Mouse (Mus musculus) kidney, postnatal 0 days (tissue): ENCODE measurements around the gene Prlr. TPM values are rescaled to one million over a fixed set of nuclear protein-coding genes. Genes with fewer than 3 reads are reported as not detected.

Experiments used
- ATAC-seq: fragments of 200-750 bp; cut with Nextera tagmentation; replicated peaks from 2 replicates; pipeline ENCODE4 v1.8.0; 2017; ENCODE audit warnings: low read depth, moderate number of reproducible peaks, moderate TSS enrichment, moderate library complexity; ENCODE audit not compliant: low FRiP score
- DNase-seq: peaks from one replicate; pipeline ENCODE4 v3.0.0-alpha.2; 2016; ENCODE audit warnings: low spot score
- H3K27ac ChIP-seq: fragments of 300-500 bp; sonication (generic); 2 replicates; pipeline ENCODE4 v1.5.1; 2014; ENCODE audit warnings: mild to moderate bottlenecking
- H3K27me3 ChIP-seq: fragments of 300-500 bp; sonication (generic); 2 replicates; pipeline ENCODE4 v1.6.1; 2014; ENCODE audit warnings: low read length, mixed read lengths; ENCODE audit not compliant: insufficient read depth
- H3K36me3 ChIP-seq: fragments of 300-500 bp; sonication (generic); 2 replicates; pipeline ENCODE4 v1.6.1; 2014; ENCODE audit warnings: low read length, mixed read lengths; ENCODE audit not compliant: insufficient read depth
- H3K4me1 ChIP-seq: fragments of 300-500 bp; sonication (generic); replicated peaks from 2 replicates; pipeline ENCODE4 v1.6.1; 2014; ENCODE audit warnings: antibody characterized with exemption, low read length, mixed read lengths; ENCODE audit not compliant: insufficient read depth
- H3K4me2 ChIP-seq: fragments of 300-500 bp; sonication (generic); 2 replicates; pipeline ENCODE4 v1.6.1; 2014; ENCODE audit warnings: mild to moderate bottlenecking, low read length, moderate library complexity, mixed read lengths
- H3K4me3 ChIP-seq: fragments of 300-500 bp; sonication (generic); replicated peaks from 2 replicates; pipeline ENCODE4 v1.5.1; 2014; ENCODE audit warnings: low read depth, low read length
- H3K9ac ChIP-seq: fragments of 300-500 bp; sonication (generic); 2 replicates; pipeline ENCODE4 v1.6.1; 2014; ENCODE audit warnings: low read depth, low read length
- H3K9me3 ChIP-seq: fragments of 300-500 bp; sonication (generic); replicated peaks from 2 replicates; pipeline ENCODE4 v1.6.1; 2016; ENCODE audit warnings: low read length, inconsistent platforms, mixed read lengths
- CTCF ChIP-seq: IDR thresholded peaks from 2 replicates; pipeline ENCODE4 v1.5.1; 2016; ENCODE audit warnings: antibody characterized with exemption, low read depth, mild to moderate bottlenecking, moderate library complexity
- WGBS: fragments of 180-500 bp; shearing (Covaris S2); extraction: QIAGEN DNeasy Blood & Tissue Kit; methylation state at CpG from one replicate; pipeline ENCODE4 v1.1.7; 2014; 5-methylcytosine and 5-hydroxymethylcytosine counted together
- polyA plus RNA-seq: library from polyadenylated mRNA; unstranded; fragments of >200 nt; fragmentation: Nextera tagmentation; extraction: Ambion mirVana; gene quantifications from 2 replicates; pipeline ENCODE4 v1.2.1, GENCODE M21; 2015

The Prlr gene
- polyA plus RNA-seq, 1 experiment from 2014 or later = 6.9 TPM

DNA sequence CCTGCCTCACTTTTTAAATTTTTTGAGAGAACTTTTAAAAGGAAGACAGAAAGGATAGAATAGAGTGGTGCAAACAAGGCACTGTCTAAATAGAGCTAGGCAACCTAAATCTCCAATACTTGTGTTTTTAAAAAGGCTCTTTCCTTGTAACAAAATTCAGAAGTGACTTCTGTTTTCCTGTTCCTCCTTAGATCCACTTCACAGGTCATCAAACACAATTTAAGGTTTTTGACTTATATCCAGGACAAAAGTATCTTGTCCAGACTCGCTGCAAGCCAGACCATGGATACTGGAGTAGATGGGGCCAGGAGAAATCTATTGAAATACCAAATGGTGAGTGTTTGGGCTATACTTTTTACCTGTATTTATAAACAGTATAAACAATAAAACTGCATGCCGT lies 148.0 kb downstream of the Prlr start, which contains the start of gene Gm21973:
Gene Gm21973, plus strand, starts transcription at position 301 of the 400 bp plus-strand sequence.
- no peak within 1 kb of the TSS for H3K4me2 ChIP-seq
- TF ChIP-seq CTCF = no peak
- H3K36me3 ChIP-seq = 0 out of 2 replicates have a peak, but pooled peaks cover 3% of the 10 kb centered on the region
- no peak within 1 kb of the TSS for H3K4me3 ChIP-seq
- 88% methylated on average over 2 of the region's 2 CpGs for WGBS
- no peak within 1 kb of the TSS for H3K27ac ChIP-seq
- no peaks in the 10 kb centered on the region for H3K4me1 ChIP-seq
- H3K27me3 ChIP-seq = no peaks in the 10 kb centered on the region
- H3K9ac ChIP-seq = no peak within 1 kb of the TSS
- no peaks in the 10 kb centered on the region for H3K9me3 ChIP-seq
- no peak for DNase-seq
- no peak for ATAC-seq

GRCm38 (mm10) chr15:10330626-10331025 lies 153.6 kb downstream of the Prlr start:
- WGBS = 74% methylated on average over 3 of the region's 3 CpGs
- H3K4me2 ChIP-seq = no peak overlapping the region
- DNase-seq (no peak), ATAC-seq (no peak)
- TF ChIP-seq CTCF = no peak
- H3K36me3 ChIP-seq = no peaks in the 10 kb centered on the region
- H3K4me1 ChIP-seq = no peaks in the 10 kb centered on the region
- no peak overlapping the region for H3K27ac ChIP-seq
- no peaks in the 10 kb centered on the region for H3K27me3 ChIP-seq
- H3K9ac ChIP-seq = no peak overlapping the region
- H3K4me3 ChIP-seq = no peak overlapping the region
- H3K9me3 ChIP-seq = no peaks in the 10 kb centered on the region

- Histone ChIP-seq H3K27ac (0 out of 2 replicates have a peak overlapping the region, but pooled peaks have one; percentile 28), H3K9ac (no peak overlapping the region), H3K9me3 (no peaks in the 10 kb centered on the region), H3K4me2 (no peak overlapping the region), H3K4me1 (no peaks in the 10 kb centered on the region), H3K27me3 (no peaks in the 10 kb centered on the region), H3K4me3 (no peak overlapping the region), H3K36me3 (no peaks in the 10 kb centered on the region)
- ATAC-seq (peak; percentile 90), DNase-seq (peak; percentile 19)
- no peak for TF ChIP-seq CTCF
- WGBS = 77% methylated on average over 1 of the region's 1 CpGs
Measured at GRCm38 (mm10) chr15:10332566-10332965, 155.5 kb downstream of the Prlr start.

- 75% methylated on average over 3 of the region's 3 CpGs for WGBS
- no peak for TF ChIP-seq CTCF
- DNase-seq = no peak
- no peaks in the 10 kb centered on the region for H3K36me3 ChIP-seq
- no peaks in the 10 kb centered on the region for H3K27me3 ChIP-seq
- H3K4me1 ChIP-seq = no peaks in the 10 kb centered on the region
- no peak overlapping the region for H3K9ac ChIP-seq
- H3K27ac ChIP-seq = no peak overlapping the region
- no peak overlapping the region for H3K4me2 ChIP-seq
- ATAC-seq = no peak
- no peaks in the 10 kb centered on the region for H3K9me3 ChIP-seq
- H3K4me3 ChIP-seq = no peak overlapping the region
Measured at GRCm38 (mm10) chr15:10338606-10339005, 161.6 kb downstream of the Prlr start.

DNA sequence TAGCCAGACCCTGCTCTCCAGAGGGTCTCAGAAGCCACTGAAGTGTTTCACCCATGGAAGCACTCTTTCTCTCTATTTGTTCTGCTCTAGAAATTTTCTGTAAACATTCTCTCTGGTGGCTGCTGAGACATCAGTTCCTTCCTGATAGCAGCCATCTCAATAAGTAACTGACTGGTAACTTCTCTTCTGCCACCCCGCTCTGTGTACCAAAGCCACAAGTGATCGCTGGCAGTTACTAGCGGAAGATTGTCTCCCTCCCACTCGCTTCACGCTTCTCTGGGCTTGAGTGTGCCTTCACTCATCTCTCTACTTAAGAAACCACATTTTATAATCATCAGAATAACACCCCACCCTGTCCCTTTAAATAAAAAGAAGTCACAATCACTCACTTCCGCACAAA lies 170.0 kb downstream of the Prlr start:
- Histone ChIP-seq H3K36me3 (no peaks in the 10 kb centered on the region), H3K27me3 (no peaks in the 10 kb centered on the region), H3K27ac (peak overlapping the region; percentile 57), H3K4me3 (no peak overlapping the region), H3K4me2 (no peak overlapping the region), H3K9ac (no peak overlapping the region), H3K9me3 (no peaks in the 10 kb centered on the region), H3K4me1 (no peaks in the 10 kb centered on the region)
- DNase-seq = peak; percentile 34
- ATAC-seq = no peak; the same call in 1 of the 2 replicates
- 46% methylated on average over 6 of the region's 6 CpGs for WGBS
- no peak for TF ChIP-seq CTCF

- Histone ChIP-seq H3K27ac (peak within 1 kb of the TSS; percentile 76), H3K36me3 (no peaks in the 10 kb centered on the region)
- 78% methylated on average over 9 of the region's 9 CpGs for WGBS
Measured at GRCm38 (mm10) chr15:10358039-10358948, 181.3 kb downstream of the Prlr start, which contains the start of gene Agxt2. Gene Agxt2 (plus strand): TSS chr15:10358532.

More at GRCm38 (mm10) chr15:10358039-10358948, 181.3 kb downstream of the Prlr start, which contains the start of gene Agxt2:
- Histone ChIP-seq H3K4me1 (no peaks in the 10 kb centered on the region), H3K9me3 (no peaks in the 10 kb centered on the region), H3K27me3 (no peaks in the 10 kb centered on the region), H3K4me2 (no peak within 1 kb of the TSS), H3K9ac (no peak within 1 kb of the TSS), H3K4me3 (no peak within 1 kb of the TSS)
- ATAC-seq (peak; percentile 65; the same call in 1 of the 2 replicates), DNase-seq (peak; percentile 15)
- TF ChIP-seq CTCF = no peak
